Mouse (Mus musculus) forebrain, embryonic 14.5 days (tissue): ENCODE results near the gene Gbp2. TPM values are rescaled to one million over a fixed set of nuclear protein-coding genes. Genes with fewer than 3 reads are reported as not detected.
"Not testable (repeated sequence)": the region's sequence is repeated elsewhere in the genome, so short reads cannot be mapped to it uniquely, and the experiment has no call there.

Experiments used
- ATAC-seq: fragments of 200-750 bp; cut with Nextera tagmentation; 2 replicates; pipeline ENCODE4 v1.8.0; 2017; ENCODE audit warnings: mild to moderate bottlenecking, moderate library complexity
- DNase-seq: peaks from one replicate; pipeline ENCODE4 v3.0.0-alpha.2; 2015; ENCODE audit warnings: low spot score
- H3K27ac ChIP-seq: fragments of 300-500 bp; sonication (generic); 2 replicates; pipeline ENCODE4 v1.5.1; 2014; ENCODE audit warnings: low read depth, mild to moderate bottlenecking, control low read depth, low read length, moderate library complexity
- H3K27me3 ChIP-seq: fragments of 300-500 bp; sonication (generic); replicated peaks from 2 replicates; pipeline ENCODE4 v1.6.1; 2014; ENCODE audit warnings: low read length, control low read depth, mixed read lengths; ENCODE audit not compliant: control insufficient read depth, insufficient read depth
- H3K36me3 ChIP-seq: fragments of 300-500 bp; sonication (generic); 2 replicates; pipeline ENCODE4 v1.6.1; 2014; ENCODE audit warnings: low read length, control low read depth; ENCODE audit not compliant: control insufficient read depth, insufficient read depth
- H3K4me1 ChIP-seq: fragments of 300-500 bp; sonication (generic); 2 replicates; pipeline ENCODE4 v1.6.1; 2014; ENCODE audit warnings: antibody characterized with exemption, low read length, control low read depth; ENCODE audit not compliant: control insufficient read depth, insufficient read depth
- H3K4me2 ChIP-seq: fragments of 300-500 bp; sonication (generic); 2 replicates; pipeline ENCODE4 v1.6.1; 2014; ENCODE audit warnings: mild to moderate bottlenecking, control low read depth, low read length
- H3K4me3 ChIP-seq: fragments of 300-500 bp; sonication (generic); 2 replicates; pipeline ENCODE4 v1.5.1; 2014; ENCODE audit warnings: low read depth, low read length, control low read depth
- H3K9ac ChIP-seq: fragments of 300-500 bp; sonication (generic); 2 replicates; pipeline ENCODE4 v1.6.1; 2014; ENCODE audit warnings: mild to moderate bottlenecking, low read length, control low read depth, moderate library complexity
- H3K9me3 ChIP-seq: fragments of 300-500 bp; sonication (generic); replicated peaks from 2 replicates; pipeline ENCODE4 v1.6.1; 2016; ENCODE audit warnings: low read length, control low read depth, mixed read lengths; ENCODE audit not compliant: control insufficient read depth
- WGBS: fragments of 180-500 bp; shearing (Covaris S2); extraction: QIAGEN DNeasy Blood & Tissue Kit; methylation state at CpG from one replicate; pipeline ENCODE4 v1.1.7; 2014; 5-methylcytosine and 5-hydroxymethylcytosine counted together
- polyA plus RNA-seq: library from polyadenylated mRNA; unstranded; fragments of >200 nt; fragmentation: Nextera tagmentation; extraction: Ambion mirVana; gene quantifications from 2 replicates; pipeline ENCODE4 v1.2.1, GENCODE M21; 2014

Gene Gbp2
- polyA plus RNA-seq, 1 experiment from 2014 or later: 0.33 TPM

- H3K9ac ChIP-seq: no peak overlapping the region
- ATAC-seq (no peak), DNase-seq (no peak)
- no peaks in the 10 kb centered on the region for H3K4me1 ChIP-seq
- WGBS: 85% methylated on average over 3 of the region's 3 CpGs
- H3K4me2 ChIP-seq: no peak overlapping the region
- no peaks in the 10 kb centered on the region for H3K27me3 ChIP-seq
- no peaks in the 10 kb centered on the region for H3K9me3 ChIP-seq
- H3K4me3 ChIP-seq: no peak overlapping the region
- H3K36me3 ChIP-seq: no peaks in the 10 kb centered on the region
- no peak overlapping the region for H3K27ac ChIP-seq
Observed at GRCm38 (mm10) chr3:142597923-142598322, 22.5 kb upstream of the Gbp2 start.

- no peaks in the 10 kb centered on the region for H3K36me3 ChIP-seq
- H3K27me3 ChIP-seq: no peaks in the 10 kb centered on the region
- DNase-seq: no peak
- no peaks in the 10 kb centered on the region for H3K4me1 ChIP-seq
- no peaks in the 10 kb centered on the region for H3K9me3 ChIP-seq
- no peak for ATAC-seq
- no peak overlapping the region for H3K4me3 ChIP-seq
- no peak overlapping the region for H3K9ac ChIP-seq
- no peak overlapping the region for H3K27ac ChIP-seq
- H3K4me2 ChIP-seq: no peak overlapping the region
Observed at GRCm38 (mm10) chr3:142601675-142602074, 18.7 kb upstream of the Gbp2 start.

- H3K36me3 ChIP-seq: no peaks in the 10 kb centered on the region
- no peaks in the 10 kb centered on the region for H3K27me3 ChIP-seq
- H3K4me2 ChIP-seq: no peak overlapping the region
- no peak overlapping the region for H3K4me3 ChIP-seq
- DNase-seq (no peak), ATAC-seq (no peak)
- no peaks in the 10 kb centered on the region for H3K4me1 ChIP-seq
- WGBS: 67% methylated on average over 3 of the region's 3 CpGs
- H3K27ac ChIP-seq: no peak overlapping the region
- no peak overlapping the region for H3K9ac ChIP-seq
- no peaks in the 10 kb centered on the region for H3K9me3 ChIP-seq
Observed at GRCm38 (mm10) chr3:142618658-142619057, 1.7 kb upstream of the Gbp2 start.

- H3K9me3 ChIP-seq: no peaks in the 10 kb centered on the region
- no peak for DNase-seq
- no peaks in the 10 kb centered on the region for H3K27me3 ChIP-seq
- ATAC-seq: no peak
- no peak overlapping the region for H3K27ac ChIP-seq
- no peak overlapping the region for H3K9ac ChIP-seq
- 0% methylated on average over 1 of the region's 1 CpGs for WGBS
- no peak overlapping the region for H3K4me3 ChIP-seq
- no peaks in the 10 kb centered on the region for H3K36me3 ChIP-seq
- no peak overlapping the region for H3K4me2 ChIP-seq
- H3K4me1 ChIP-seq: no peaks in the 10 kb centered on the region
Observed at GRCm38 (mm10) chr3:142619606-142620005, 796 bp upstream of the Gbp2 start.

- no peak overlapping the region for H3K4me2 ChIP-seq
- WGBS: 53% methylated on average over 3 of the region's 3 CpGs
- no peak overlapping the region for H3K4me3 ChIP-seq
- H3K36me3 ChIP-seq: no peaks in the 10 kb centered on the region
- no peaks in the 10 kb centered on the region for H3K9me3 ChIP-seq
- no peaks in the 10 kb centered on the region for H3K27me3 ChIP-seq
- ATAC-seq (no peak), DNase-seq (no peak)
- no peak overlapping the region for H3K9ac ChIP-seq
- no peaks in the 10 kb centered on the region for H3K4me1 ChIP-seq
- H3K27ac ChIP-seq: no peak overlapping the region
Observed at GRCm38 (mm10) chr3:142620956-142621562, 657 bp downstream of the Gbp2 start.

GRCm38 (mm10) chr3:142630385-142630784, 10.0 kb downstream of the Gbp2 start:
- no peak overlapping the region for H3K9ac ChIP-seq
- H3K9me3 ChIP-seq: no peaks in the 10 kb centered on the region
- DNase-seq (no peak), ATAC-seq (no peak)
- WGBS: 92% methylated on average over 8 of the region's 8 CpGs
- no peak overlapping the region for H3K27ac ChIP-seq
- no peaks in the 10 kb centered on the region for H3K4me1 ChIP-seq
- H3K4me2 ChIP-seq: no peak overlapping the region
- H3K27me3 ChIP-seq: no peaks in the 10 kb centered on the region
- H3K36me3 ChIP-seq: no peaks in the 10 kb centered on the region
- H3K4me3 ChIP-seq: no peak overlapping the region

- DNase-seq (peak; percentile 74), ATAC-seq (peak; percentile 54; the same call in 1 of the 2 replicates)
- H3K36me3 ChIP-seq: no peaks in the 10 kb centered on the region
- WGBS: 6% methylated on average over 9 of the region's 9 CpGs
- H3K27ac ChIP-seq: no peak overlapping the region
- H3K4me2 ChIP-seq: no peak overlapping the region
- no peak overlapping the region for H3K4me3 ChIP-seq
- H3K9me3 ChIP-seq: no peaks in the 10 kb centered on the region
- H3K27me3 ChIP-seq: no peaks in the 10 kb centered on the region
- H3K4me1 ChIP-seq: no peaks in the 10 kb centered on the region
- no peak overlapping the region for H3K9ac ChIP-seq
Observed at GRCm38 (mm10) chr3:142640201-142640600, 19.8 kb downstream of the Gbp2 start.

- WGBS: 7% methylated on average over 2 of the region's 2 CpGs
- not testable (repeated sequence) for H3K9ac ChIP-seq, H3K27me3 ChIP-seq, H3K4me2 ChIP-seq, H3K4me3 ChIP-seq, H3K27ac ChIP-seq, ATAC-seq, H3K4me1 ChIP-seq, H3K9me3 ChIP-seq, H3K36me3 ChIP-seq
- DNase-seq: peak; percentile 77
Observed at GRCm38 (mm10) chr3:142645949-142646348, 25.5 kb downstream of the Gbp2 start.

- 64% methylated on average over 7 of the region's 7 CpGs for WGBS
- H3K9me3 ChIP-seq: not testable (repeated sequence)
Observed at GRCm38 (mm10) chr3:142647836-142648235, 27.4 kb downstream of the Gbp2 start.

More at GRCm38 (mm10) chr3:142647836-142648235, 27.4 kb downstream of the Gbp2 start:
- not testable (repeated sequence) for H3K36me3 ChIP-seq, DNase-seq, H3K4me3 ChIP-seq, H3K27me3 ChIP-seq, ATAC-seq, H3K4me2 ChIP-seq, H3K4me1 ChIP-seq, H3K9ac ChIP-seq, H3K27ac ChIP-seq
